Mouse (Mus musculus) ES-Bruce4 (cell line): ENCODE data around the gene Arf4.

ENCODE experiments used
- CTCF ChIP-seq: IDR thresholded peaks from one replicate; pipeline ENCODE4 v1.8.1; 2011; ENCODE audit warnings: low read depth, low read length
- EP300 ChIP-seq: IDR thresholded peaks from 2 replicates; pipeline ENCODE4 v1.6.1; 2011; ENCODE audit warnings: low read depth, low read length; ENCODE audit not compliant: insufficient read depth
- POLR2A ChIP-seq: IDR thresholded peaks from one replicate; pipeline ENCODE4 v1.8.1; 2011; ENCODE audit warnings: low read length; ENCODE audit not compliant: insufficient read depth

DNA sequence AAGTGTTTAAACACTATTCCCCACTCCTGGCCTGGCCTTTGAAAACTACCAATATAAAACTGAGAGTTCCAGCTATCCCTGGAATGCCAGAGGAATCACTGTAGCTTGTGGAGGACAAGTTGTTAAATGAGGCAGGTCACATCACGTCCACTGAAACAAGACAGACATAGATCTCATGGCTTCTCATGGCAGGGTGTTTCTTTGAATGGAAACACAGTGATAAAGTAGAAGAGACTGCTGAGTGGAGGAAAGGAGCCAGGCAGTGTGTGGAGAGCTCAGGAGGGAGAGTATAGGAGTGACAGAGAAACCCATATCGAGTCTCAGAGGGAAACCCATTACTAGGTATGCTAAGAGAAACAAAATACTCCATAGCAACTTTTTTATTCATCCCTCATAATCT lies 52.9 kb downstream of the Arf4 start:
- TF ChIP-seq CTCF (no peak), POLR2A (no peak), EP300 (no peak)
